Mouse (Mus musculus) C2C12 (cell line): ENCODE measurements around the gene Itfg1.

Source experiments
- CEBPB ChIP-seq: IDR thresholded peaks from one replicate; pipeline ENCODE4 v1.6.1; 2011; ENCODE audit warnings: low read depth, mild to moderate bottlenecking, control low read depth, moderate library complexity
- CTCF ChIP-seq: IDR thresholded peaks from one replicate; pipeline ENCODE4 v1.5.1; 2011; ENCODE audit not compliant: control insufficient read depth, insufficient read depth, insufficient read length
- MAX ChIP-seq: IDR thresholded peaks from one replicate; pipeline ENCODE4 v1.6.1; 2011; ENCODE audit warnings: mild to moderate bottlenecking, control low read depth
- MYOG ChIP-seq: IDR thresholded peaks from one replicate; pipeline ENCODE4 v1.6.1; 2011; ENCODE audit not compliant: control insufficient read depth, insufficient read length; ENCODE audit errors: extremely low read depth
- USF1 ChIP-seq: IDR thresholded peaks from one replicate; pipeline ENCODE4 v1.6.1; 2011; ENCODE audit warnings: low read depth, mild to moderate bottlenecking, control low read depth, moderate library complexity

GRCm38 (mm10) chr8:85788341-85788740 lies 52.4 kb downstream of the Itfg1 start:
- no peak for TF ChIP-seq USF1
- TF ChIP-seq CTCF, result no peak
- TF ChIP-seq MYOG, result no peak
- no peak for TF ChIP-seq CEBPB
- TF ChIP-seq MAX, result no peak
